Mouse (Mus musculus) megakaryocyte, embryonic 14.5 days (primary cell): ENCODE measurements around the gene Metrnl.

Source experiments
- FLI1 ChIP-seq: IDR thresholded peaks from 2 replicates; pipeline ENCODE4 v1.6.1; 2012; ENCODE audit warnings: low read length, inconsistent platforms, mixed read lengths
- GATA1 ChIP-seq: IDR thresholded peaks from 3 replicates; pipeline ENCODE4 v1.6.1; 2012; ENCODE audit warnings: mixed read lengths, low read length, inconsistent platforms, borderline replicate concordance

DNA sequence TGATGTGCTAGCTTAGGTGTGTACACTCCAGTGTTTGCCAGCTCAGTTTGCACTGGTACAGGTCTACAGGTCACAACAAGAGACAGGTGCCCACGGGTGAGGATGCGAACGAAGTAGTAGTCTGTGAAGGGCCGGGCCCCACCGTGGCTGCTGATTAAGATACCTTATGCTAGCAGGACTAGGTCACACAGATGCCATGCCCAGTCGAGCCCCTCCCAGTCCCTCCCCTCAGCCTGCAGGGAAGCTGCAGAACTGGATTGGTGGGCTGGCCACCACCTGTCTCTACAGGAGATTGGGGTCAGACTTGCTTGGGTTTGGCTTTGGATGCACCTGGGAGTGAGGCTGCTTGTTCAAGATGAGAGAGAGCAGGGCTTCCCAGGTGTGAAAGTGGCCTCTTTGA is 16.4 kb downstream of the Metrnl start:
- no peak for TF ChIP-seq GATA1
- no peak for TF ChIP-seq FLI1
